Mouse (Mus musculus): Measurements from ENCODE around the gene Arg2. TPM values are rescaled to one million over a fixed set of nuclear protein-coding genes. Genes with fewer than 3 reads are reported as not detected.
A peak's percentile ranks its signal among the peaks of the same experiment; 100 is the strongest.

The Arg2 gene
- polyA plus RNA-seq (2015; fragmentation: Nextera tagmentation; extraction: Ambion mirVana): 4.0 and 4.3 TPM in 2 replicates

DNA sequence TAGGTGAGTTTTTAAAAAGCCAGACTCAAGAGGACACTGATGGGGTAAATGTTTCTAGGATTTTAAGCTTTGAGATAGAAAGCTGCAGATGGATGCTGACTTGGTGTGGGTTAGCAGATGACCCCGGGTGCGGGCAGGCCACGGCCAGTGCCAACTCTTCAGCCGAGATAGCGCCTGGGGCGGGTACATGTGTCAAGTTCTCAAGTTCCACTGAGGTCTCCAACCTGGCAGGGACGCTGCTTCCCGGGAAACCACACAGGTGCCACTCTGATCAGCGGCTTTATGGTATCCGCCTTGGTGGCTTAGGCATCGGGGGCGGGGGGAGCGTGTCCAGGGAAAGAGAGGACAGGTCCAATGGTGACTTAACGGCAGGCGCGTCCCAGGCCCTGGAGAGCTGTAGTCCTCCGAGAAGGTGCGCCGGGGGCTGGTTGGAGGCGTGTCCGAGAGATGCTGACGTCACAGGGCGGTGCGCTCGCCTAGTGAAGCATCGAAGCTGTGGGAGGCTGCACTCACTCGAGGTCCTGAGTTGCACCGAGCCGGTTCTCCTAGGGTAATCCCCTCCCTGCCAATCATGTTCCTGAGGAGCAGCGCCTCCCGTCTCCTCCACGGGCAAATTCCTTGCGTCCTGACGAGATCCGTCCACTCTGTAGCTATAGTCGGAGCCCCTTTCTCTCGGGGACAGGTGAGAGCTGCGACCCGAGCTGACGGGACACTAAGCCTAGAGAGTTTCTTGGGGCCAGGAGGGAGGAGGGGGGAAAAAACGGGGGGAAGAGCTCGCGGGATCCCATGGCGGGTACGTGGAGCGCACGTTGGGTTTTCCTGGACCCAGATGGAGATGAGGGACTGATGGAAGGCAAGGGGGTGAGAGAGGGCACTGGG lies at the start of gene Arg2:
TSS of gene Arg2 (plus strand) at position 479 of the 879 bp plus-strand sequence.
- DNase-seq (ENCODE audit: low spot score): peak; percentile 82

- peak; percentile 91 for DNase-seq (ENCODE audit: low spot score)
Observed at GRCm38 (mm10) chr12:79089182-79089812, 41.3 kb upstream of the Arg2 start, which contains the start of gene Pigh. TSS of gene Pigh (minus strand) at chr12:79089651.

DNA sequence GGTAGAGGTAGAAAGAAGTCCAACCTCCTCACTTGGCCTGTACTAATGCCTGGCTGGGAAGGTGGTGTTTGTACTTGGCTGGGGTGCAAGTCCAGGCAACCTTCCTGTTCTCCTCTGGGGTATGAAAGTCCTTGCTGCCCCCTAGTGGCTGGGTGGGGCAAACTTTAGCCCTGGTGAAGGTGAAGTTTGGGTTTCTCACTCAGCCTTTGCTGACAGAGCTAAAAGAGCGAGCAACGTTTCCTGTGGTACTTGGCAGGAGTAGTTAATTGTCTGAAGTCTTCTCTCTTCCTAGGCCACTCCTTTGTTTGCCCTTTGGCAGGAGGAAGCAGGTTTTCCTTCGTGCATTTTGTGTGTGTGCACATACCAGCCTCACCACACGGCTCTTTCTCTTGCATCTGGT lies 38.0 kb upstream of the Arg2 start:
- peak; percentile 67 for DNase-seq (ENCODE audit: low spot score)

- DNase-seq (ENCODE audit: low spot score): peak; percentile 46
Observed at GRCm38 (mm10) chr12:79097106-79097752, 33.3 kb upstream of the Arg2 start.

DNA sequence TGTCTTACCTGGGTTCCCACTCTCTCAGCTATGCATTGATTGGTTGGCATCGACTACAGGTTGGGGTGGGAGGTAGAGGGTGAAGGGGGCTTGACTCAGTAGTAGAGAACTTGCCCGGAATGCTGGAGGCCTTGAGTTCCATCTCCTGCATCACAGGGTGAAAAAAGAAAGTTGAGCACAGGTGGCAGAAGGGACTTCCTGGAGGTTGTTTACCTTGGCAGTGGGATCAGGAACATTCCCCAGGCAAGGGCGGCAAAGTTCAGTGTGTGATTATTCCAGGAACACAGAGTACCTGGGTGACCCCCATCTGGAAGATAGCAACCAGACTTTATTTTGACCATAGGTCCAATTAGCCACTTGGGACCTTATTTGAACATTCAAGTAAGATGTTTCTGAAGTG lies 26.8 kb upstream of the Arg2 start:
- DNase-seq (ENCODE audit: low spot score): no peak

GRCm38 (mm10) chr12:79104544-79104943 lies 26.0 kb upstream of the Arg2 start:
- DNase-seq (ENCODE audit: low spot score): no peak

GRCm38 (mm10) chr12:79105312-79105711 lies 25.3 kb upstream of the Arg2 start:
- no peak for DNase-seq (ENCODE audit: low spot score)

- no peak for DNase-seq (ENCODE audit: low spot score)
Observed at GRCm38 (mm10) chr12:79118991-79119390, 11.6 kb upstream of the Arg2 start.

DNA sequence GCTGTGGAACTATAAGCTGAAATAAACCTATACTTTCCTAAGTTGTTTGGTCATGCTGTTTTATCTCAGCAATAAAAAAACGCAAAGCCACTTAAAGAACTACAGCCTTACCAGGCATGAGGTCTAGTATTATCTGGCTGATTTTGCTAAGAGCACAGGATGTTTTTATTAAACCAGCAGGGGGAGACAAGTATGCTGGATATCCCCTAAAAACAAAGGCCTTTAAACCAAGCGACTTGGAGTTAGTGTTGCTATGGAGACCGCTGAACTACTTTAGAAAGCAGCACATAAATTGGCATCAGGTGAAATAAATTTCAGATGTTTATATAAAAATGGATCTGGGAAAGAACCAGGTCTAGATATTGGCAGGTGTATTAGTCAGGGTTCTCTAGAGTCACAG lies 7.8 kb upstream of the Arg2 start:
- peak; percentile 8 for DNase-seq (ENCODE audit: low spot score)

- peak; percentile 5 for DNase-seq (ENCODE audit: low spot score)
Observed at GRCm38 (mm10) chr12:79131178-79131675, 650 bp downstream of the Arg2 start.

DNA sequence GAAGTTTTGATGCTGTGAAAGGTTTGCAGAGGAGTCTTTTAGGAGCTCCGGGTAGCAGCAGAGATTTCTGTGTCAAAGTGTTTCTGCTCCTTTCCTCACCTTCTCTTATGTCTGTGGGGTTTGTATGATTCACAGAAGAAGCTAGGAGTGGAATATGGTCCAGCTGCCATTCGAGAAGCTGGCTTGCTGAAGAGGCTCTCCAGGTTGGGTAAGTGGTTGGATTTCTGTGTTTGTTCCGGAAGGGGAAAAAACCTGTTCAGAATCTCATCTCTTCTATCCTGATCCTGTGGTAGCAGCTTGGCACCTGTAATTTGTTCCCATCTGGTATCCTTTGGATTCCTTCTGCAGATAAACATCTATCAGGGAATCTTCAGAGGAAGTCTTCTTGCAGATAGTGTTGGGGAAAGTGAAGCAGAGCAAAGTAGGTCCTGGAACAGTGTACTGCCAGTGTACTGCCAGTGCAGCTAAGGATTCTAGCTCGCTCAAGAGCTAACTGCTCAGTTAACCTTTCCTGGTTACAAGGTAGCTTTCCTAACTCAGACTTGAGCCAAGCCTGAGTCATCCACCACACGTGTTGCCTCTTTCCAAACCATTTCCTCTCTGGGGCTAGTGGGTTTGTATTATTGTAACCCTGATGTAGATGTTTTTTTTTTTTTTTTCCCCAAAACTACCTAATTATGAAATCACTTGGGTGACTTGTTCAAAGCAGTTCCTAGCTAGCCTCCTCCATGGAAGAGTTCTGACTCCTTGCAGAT lies 1.3 kb downstream of the Arg2 start:
- no peak for DNase-seq (ENCODE audit: low spot score)

DNA sequence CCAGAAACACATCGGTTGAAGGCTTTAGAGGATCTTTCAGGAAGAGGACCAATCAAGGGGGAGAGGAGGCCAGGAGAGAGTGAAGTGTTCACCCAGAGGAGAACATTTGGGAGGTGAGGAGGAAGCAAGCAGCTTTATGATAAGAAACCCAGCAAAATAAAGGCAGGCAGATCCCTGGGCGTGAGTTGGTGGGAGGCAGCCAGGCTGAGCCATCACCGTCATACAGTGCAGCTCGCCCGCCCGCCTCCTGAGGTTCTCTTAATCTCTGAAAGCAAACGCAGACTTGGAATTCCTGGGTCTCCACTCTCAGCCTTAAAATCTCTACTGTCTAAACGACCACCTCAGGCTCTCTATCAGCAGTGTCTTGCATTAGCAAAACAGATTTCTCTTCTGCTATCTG lies 4.1 kb downstream of the Arg2 start:
- DNase-seq (ENCODE audit: low spot score): no peak

GRCm38 (mm10) chr12:79135105-79135504 lies 4.5 kb downstream of the Arg2 start:
- DNase-seq (ENCODE audit: low spot score): no peak

- no peak for DNase-seq (ENCODE audit: low spot score)
Observed at GRCm38 (mm10) chr12:79136949-79137348, 6.4 kb downstream of the Arg2 start.

DNA sequence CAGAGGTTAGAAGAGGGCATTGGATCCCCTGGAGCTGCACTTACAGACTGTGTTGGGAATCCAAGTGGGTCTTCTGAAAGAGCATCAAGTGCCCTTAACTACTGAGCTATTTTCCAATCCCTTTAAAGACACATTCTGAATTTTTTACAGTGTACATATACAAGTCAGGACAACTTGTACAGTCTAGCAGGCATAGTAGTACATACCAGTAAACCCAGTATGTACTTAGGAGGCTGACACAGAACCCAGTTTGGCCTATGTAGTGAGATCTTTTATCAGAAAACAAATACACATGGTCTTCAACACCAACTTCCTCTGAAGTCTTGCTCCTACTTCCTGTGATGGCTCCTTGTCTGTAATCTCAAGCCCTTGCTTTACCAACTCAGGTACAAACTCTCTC lies 8.4 kb downstream of the Arg2 start:
- no peak for DNase-seq (ENCODE audit: low spot score)

GRCm38 (mm10) chr12:79139417-79139816 lies 8.8 kb downstream of the Arg2 start:
- no peak for DNase-seq (ENCODE audit: low spot score)

- no peak for DNase-seq (ENCODE audit: low spot score)
Observed at GRCm38 (mm10) chr12:79140811-79141210, 10.2 kb downstream of the Arg2 start.

DNA sequence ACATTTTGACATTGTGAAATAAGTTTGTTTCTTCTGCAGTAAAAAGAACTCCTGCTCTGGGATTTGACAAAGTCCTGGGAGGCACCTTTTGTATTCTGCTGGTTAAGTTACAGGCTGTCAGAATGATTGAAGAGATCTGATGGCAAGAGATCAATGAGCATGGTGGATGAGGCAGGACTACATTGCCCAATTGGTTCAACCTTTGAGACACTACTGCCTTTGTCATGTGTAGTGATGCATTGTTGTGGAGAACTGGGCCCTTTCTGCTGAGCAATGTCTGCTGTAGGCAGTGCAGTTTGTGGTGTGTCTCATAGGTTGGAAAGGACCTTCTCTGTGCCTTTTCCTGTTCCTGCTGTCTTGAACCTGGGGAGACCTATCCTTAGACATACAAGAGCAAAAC lies 10.8 kb downstream of the Arg2 start:
- no peak for DNase-seq (ENCODE audit: low spot score)

GRCm38 (mm10) chr12:79149653-79150052 lies 19.1 kb downstream of the Arg2 start:
- DNase-seq (ENCODE audit: low spot score): no peak

GRCm38 (mm10) chr12:79162876-79163275 lies 32.3 kb downstream of the Arg2 start:
- DNase-seq (ENCODE audit: low spot score): no peak

- DNase-seq (ENCODE audit: low spot score): no peak
Observed at GRCm38 (mm10) chr12:79169173-79169572, 38.6 kb downstream of the Arg2 start.

All from thymus, postnatal 0 days (tissue).